Mouse (Mus musculus): ENCODE measurements around the gene Spin2e.
"Not testable (repeated sequence)": the region's sequence is repeated elsewhere in the genome, so short reads cannot be mapped to it uniquely, and the experiment has no call there.

Gene Spin2e

GRCm38 (mm10) chrX:31618820-31619219 lies at the start of gene Spin2e:
Gene Spin2e (minus strand): TSS chrX:31618920.
- DNase-seq, result not testable (repeated sequence)

- DNase-seq, result not testable (repeated sequence)
Observed at GRCm38 (mm10) chrX:31574183-31574582, 44.5 kb downstream of the Spin2e start, which contains the start of gene Gm21883. Gene Gm21883 (minus strand): TSS chrX:31574283.

Measured in retina, postnatal 1 day (tissue).